In genomic region chr2:75980933-75981439, GRCm38 (mm10) we compare ENCODE assay signal across 8 mouse cellular contexts. TPM values are rescaled to one million over a fixed set of nuclear protein-coding genes. Genes with fewer than 3 reads are reported as not detected.
DNase-seq lines count a peak whose midpoint lies in the region; ATAC-seq lines count a peak whose summit lies in the region.
"Not testable (repeated sequence)": the region's sequence is repeated elsewhere in the genome, so short reads cannot be mapped to it uniquely, and the experiment has no call there.

No protein-coding gene starts in this region.

- 98% methylated on average over 13 of the region's 13 CpGs for whole genome bisulfite sequencing in forebrain, embryonic 13.5 days
- WGBS in heart, embryonic 14.5 days, result 92% methylated on average over 13 of the region's 13 CpGs
- WGBS in intestine, embryonic 14.5 days, result 93% methylated on average over 13 of the region's 13 CpGs
- 95% methylated on average over 13 of the region's 13 CpGs for WGBS in limb, embryonic 10.5 days
- 91% methylated on average over 13 of the region's 13 CpGs for WGBS in liver, embryonic 16.5 days (ENCODE audit: insufficient replicate concordance)
- WGBS in midbrain, embryonic 16.5 days, result 97% methylated on average over 13 of the region's 13 CpGs
- WGBS in stomach, embryonic 15.5 days, result 93% methylated on average over 13 of the region's 13 CpGs

- H3K4me1 ChIP-seq in forebrain, embryonic 13.5 days; heart, embryonic 14.5 days (ENCODE audit: control insufficient read depth in 2 of 2, insufficient read depth in 2 of 2, low read length in 2 of 2); intestine, embryonic 14.5 days (replicated peaks; ENCODE audit: control insufficient read depth, insufficient read depth, low read length); liver, embryonic 16.5 days (ENCODE audit: control insufficient read depth, low read depth, low read length); midbrain, embryonic 16.5 days (ENCODE audit: control insufficient read depth, insufficient read depth, low read length); stomach, embryonic 15.5 days: not testable (repeated sequence)
- peaks cover 19% of the 10 kb centered on the region for H3K4me1 ChIP-seq in limb, embryonic 10.5 days

- DNase-seq in cerebellum, postnatal 10 days, result peak; percentile 37 to 50
- DNase-seq in intestine, embryonic 14.5 days (ENCODE audit: low spot score); limb, embryonic 10.5 days (ENCODE audit: low spot score): not testable (repeated sequence)

- not testable (repeated sequence) for H3K36me3 ChIP-seq in forebrain, embryonic 13.5 days (ENCODE audit: poor library complexity, severe bottlenecking); heart, embryonic 14.5 days (ENCODE audit: control insufficient read depth, insufficient read depth, low read length); intestine, embryonic 14.5 days (ENCODE audit: control insufficient read depth, insufficient read depth, low read length); limb, embryonic 10.5 days; liver, embryonic 16.5 days (ENCODE audit: control insufficient read depth, insufficient read depth); midbrain, embryonic 16.5 days (ENCODE audit: control insufficient read depth, insufficient read depth, low read length); stomach, embryonic 15.5 days

- peak overlapping the region; percentile 47 for H3K4me3 ChIP-seq in forebrain, embryonic 13.5 days
- H3K4me3 ChIP-seq in heart, embryonic 14.5 days (ENCODE audit: control insufficient read depth in 1 of 2, insufficient read depth in 1 of 2, low read depth in 1 of 2, low read length in 2 of 2), result peak overlapping the region; percentile 55
- peak overlapping the region; percentile 48; the same call in 1 of the 2 replicates for H3K4me3 ChIP-seq in intestine, embryonic 14.5 days (ENCODE audit: low read depth, low read length)
- peak overlapping the region; percentile 54 for H3K4me3 ChIP-seq in limb, embryonic 10.5 days
- H3K4me3 ChIP-seq in liver, embryonic 16.5 days (ENCODE audit: low read depth, low read length), result peak overlapping the region; percentile 63
- H3K4me3 ChIP-seq in midbrain, embryonic 16.5 days (ENCODE audit: low read depth, low read length), result peak overlapping the region; percentile 48
- H3K4me3 ChIP-seq in stomach, embryonic 15.5 days (replicated peaks), result peak overlapping the region; percentile 50

- peak overlapping the region; percentile 64 for H3K4me2 ChIP-seq in forebrain, embryonic 13.5 days
- peak overlapping the region; percentile 73 for H3K4me2 ChIP-seq in heart, embryonic 14.5 days (ENCODE audit: low read length)
- H3K4me2 ChIP-seq in intestine, embryonic 14.5 days (ENCODE audit: low read length), result peak overlapping the region; percentile 52
- peak overlapping the region; percentile 70; the same call in 1 of the 2 replicates for H3K4me2 ChIP-seq in liver, embryonic 16.5 days (ENCODE audit: low read depth, low read length)
- peak overlapping the region; percentile 65 for H3K4me2 ChIP-seq in midbrain, embryonic 16.5 days (ENCODE audit: low read length)
- H3K4me2 ChIP-seq in stomach, embryonic 15.5 days, result peak overlapping the region; percentile 81

- 0 out of 2 replicates have a peak overlapping the region, but pooled peaks have one; percentile 37 for H3K9ac ChIP-seq in forebrain, embryonic 13.5 days
- H3K9ac ChIP-seq in heart, embryonic 14.5 days (ENCODE audit: low read length), result 0 out of 2 replicates have a peak overlapping the region, but pooled peaks have one; percentile 67
- H3K9ac ChIP-seq in intestine, embryonic 14.5 days (ENCODE audit: low read length); liver, embryonic 16.5 days (ENCODE audit: low read depth, low read length); midbrain, embryonic 16.5 days (ENCODE audit: low read depth, low read length); stomach, embryonic 15.5 days: not testable (repeated sequence)

- H3K27ac ChIP-seq in forebrain, embryonic 13.5 days; heart, embryonic 14.5 days (replicated peaks in 1 of 2; ENCODE audit: control insufficient read depth in 1 of 2, insufficient read depth in 1 of 2, low read depth in 2 of 2, low read length in 2 of 2); intestine, embryonic 14.5 days (ENCODE audit: low read depth); limb, embryonic 10.5 days; liver, embryonic 16.5 days (ENCODE audit: low read length); midbrain, embryonic 16.5 days (ENCODE audit: low read length); stomach, embryonic 15.5 days: not testable (repeated sequence)

- H3K27me3 ChIP-seq in forebrain, embryonic 13.5 days; heart, embryonic 14.5 days (ENCODE audit: control insufficient read depth, insufficient read depth, low read length); intestine, embryonic 14.5 days (replicated peaks; ENCODE audit: control insufficient read depth, insufficient read depth, low read length); limb, embryonic 10.5 days (ENCODE audit: low read depth, poor library complexity, severe bottlenecking); liver, embryonic 16.5 days (ENCODE audit: control insufficient read depth, insufficient read depth, low read depth, low read length); midbrain, embryonic 16.5 days (ENCODE audit: control insufficient read depth, insufficient read depth, low read depth, low read length); stomach, embryonic 15.5 days (replicated peaks): not testable (repeated sequence)

- H3K9me3 ChIP-seq in forebrain, embryonic 13.5 days (replicated peaks); heart, embryonic 14.5 days (ENCODE audit: control insufficient read depth, low read length); intestine, embryonic 14.5 days (ENCODE audit: control insufficient read depth, low read length); limb, embryonic 10.5 days (replicated peaks); liver, embryonic 16.5 days (replicated peaks; ENCODE audit: control insufficient read depth, low read length); midbrain, embryonic 16.5 days (replicated peaks; ENCODE audit: control insufficient read depth, low read length, poor library complexity, severe bottlenecking); stomach, embryonic 15.5 days: not testable (repeated sequence)

- ATAC-seq in forebrain, embryonic 13.5 days, result peak; percentile 19; the same call in 1 of the 2 replicates
- ATAC-seq in heart, embryonic 14.5 days (ENCODE audit: insufficient number of reproducible peaks, insufficient read depth, low FRiP score, low read depth); liver, embryonic 16.5 days (ENCODE audit: low read depth); stomach, embryonic 15.5 days (ENCODE audit: insufficient read depth, low FRiP score, low read depth): not testable (repeated sequence)
- ATAC-seq in intestine, embryonic 14.5 days (replicated peaks; ENCODE audit: low FRiP score, low TSS enrichment, low read depth), result 0 out of 2 replicates have a peak, but pooled peaks have one; percentile 13
- ATAC-seq in midbrain, embryonic 16.5 days, result peak; percentile 15; the same call in 1 of the 2 replicates

RNA-seq across cellular contexts. Expression of gene Ttc30a1, which starts 0.8 kb away (rescaled TPM):
- 8.1 and 8.4 TPM in 2 replicates for polyA plus RNA-seq in forebrain, embryonic 13.5 days (2015; fragmentation: Nextera tagmentation; extraction: Ambion mirVana)
- 5.8 and 6.5 TPM in 2 replicates for polyA plus RNA-seq in heart, embryonic 14.5 days (2014; fragmentation: Nextera tagmentation; extraction: Ambion mirVana)
- 6.5 and 7.8 TPM in 2 replicates for polyA plus RNA-seq in intestine, embryonic 14.5 days (2014; fragmentation: Nextera tagmentation; extraction: Ambion mirVana)
- polyA plus RNA-seq in limb, embryonic 10.5 days (2016; fragmentation: Nextera tagmentation; extraction: Ambion mirVana), result 10.1 and 10.2 TPM in 2 replicates
- polyA plus RNA-seq in liver, embryonic 16.5 days (2015; fragmentation: Nextera tagmentation; extraction: Ambion mirVana), result 0.68 and 1.2 TPM in 2 replicates
- polyA plus RNA-seq in midbrain, embryonic 16.5 days (2015; fragmentation: Nextera tagmentation; extraction: Ambion mirVana), result 8.8 and 10.2 TPM in 2 replicates
- polyA plus RNA-seq in stomach, embryonic 15.5 days (2015; fragmentation: Nextera tagmentation; extraction: Ambion mirVana), result 6.1 and 7.2 TPM in 2 replicates

RNA-seq across cellular contexts. Expression of gene Ttc30a2, which starts 3.0 kb away (rescaled TPM):
- polyA plus RNA-seq in forebrain, embryonic 13.5 days (2015; fragmentation: Nextera tagmentation; extraction: Ambion mirVana), result 0.45 and 0.56 TPM in 2 replicates
- polyA plus RNA-seq in heart, embryonic 14.5 days (2014; fragmentation: Nextera tagmentation; extraction: Ambion mirVana), result 1.1 and 1.9 TPM in 2 replicates
- 0.44 and 0.51 TPM in 2 replicates for polyA plus RNA-seq in intestine, embryonic 14.5 days (2014; fragmentation: Nextera tagmentation; extraction: Ambion mirVana)
- 0.11 and 0.85 TPM in 2 replicates for polyA plus RNA-seq in limb, embryonic 10.5 days (2016; fragmentation: Nextera tagmentation; extraction: Ambion mirVana)
- 0.08 and 0.13 TPM in 2 replicates for polyA plus RNA-seq in liver, embryonic 16.5 days (2015; fragmentation: Nextera tagmentation; extraction: Ambion mirVana)
- polyA plus RNA-seq in midbrain, embryonic 16.5 days (2015; fragmentation: Nextera tagmentation; extraction: Ambion mirVana), result 0.78 and 1.2 TPM in 2 replicates
- 0.19 and 0.37 TPM in 2 replicates for polyA plus RNA-seq in stomach, embryonic 15.5 days (2015; fragmentation: Nextera tagmentation; extraction: Ambion mirVana)

RNA-seq across cellular contexts. Expression of gene Ttc30b, which starts 42.6 kb away (rescaled TPM):
- polyA plus RNA-seq in forebrain, embryonic 13.5 days (2015; fragmentation: Nextera tagmentation; extraction: Ambion mirVana), result 11.3 and 14.1 TPM in 2 replicates
- polyA plus RNA-seq in heart, embryonic 14.5 days (2014; fragmentation: Nextera tagmentation; extraction: Ambion mirVana), result 11.7 and 12.8 TPM in 2 replicates
- polyA plus RNA-seq in intestine, embryonic 14.5 days (2014; fragmentation: Nextera tagmentation; extraction: Ambion mirVana), result 8.0 and 9.3 TPM in 2 replicates
- polyA plus RNA-seq in limb, embryonic 10.5 days (2016; fragmentation: Nextera tagmentation; extraction: Ambion mirVana), result 4.1 and 6.0 TPM in 2 replicates
- polyA plus RNA-seq in liver, embryonic 16.5 days (2015; fragmentation: Nextera tagmentation; extraction: Ambion mirVana), result 1.2 TPM in 2 replicates
- 21.4 and 22.7 TPM in 2 replicates for polyA plus RNA-seq in midbrain, embryonic 16.5 days (2015; fragmentation: Nextera tagmentation; extraction: Ambion mirVana)
- polyA plus RNA-seq in stomach, embryonic 15.5 days (2015; fragmentation: Nextera tagmentation; extraction: Ambion mirVana), result 9.5 and 10.7 TPM in 2 replicates
